Mouse (Mus musculus): ENCODE results near the gene Mtif3. TPM values are rescaled to one million over a fixed set of nuclear protein-coding genes. Genes with fewer than 3 reads are reported as not detected.

Gene Mtif3
- total and polyA plus RNA-seq, 3 experiments: 22.7 to 38.2 TPM; not detected in 1

GRCm38 (mm10) chr5:146963118-146963936, at the start of gene Mtif3 (continued):
- no peak for TF ChIP-seq UBTF (IDR thresholded peaks at IDR 0.05; ENCODE audit: borderline replicate concordance, insufficient read depth, low read depth, low read length)
- no peak for TF ChIP-seq RAD21 (IDR thresholded peaks at IDR 0.05; ENCODE audit: low read depth, low read length)
- TF ChIP-seq GABPA (IDR thresholded peaks at IDR 0.05; ENCODE audit: low read depth, low read length): no peak
- peak; percentile 97 for TF ChIP-seq ELF1 (IDR thresholded peaks at IDR 0.05; ENCODE audit: low read depth, low read length)
- no peak for TF ChIP-seq POLR2AphosphoS5 (IDR thresholded peaks at IDR 0.05; ENCODE audit: borderline replicate concordance, low read depth, low read length)

- H3K79me2 ChIP-seq (ENCODE audit: control insufficient read depth, insufficient read depth, low read length, poor library complexity): no peaks in the 10 kb centered on the region
- no peaks in the 10 kb centered on the region; a peak in 1 of 4 replicates for H3K27me3 ChIP-seq (ENCODE audit: control insufficient read depth in 1 of 2, insufficient read depth in 2 of 2, low read length in 2 of 2)
- no peaks in the 10 kb centered on the region for H3K36me3 ChIP-seq (ENCODE audit: control insufficient read depth in 1 of 2, insufficient read depth in 2 of 2, low read length in 2 of 2)
- no peak overlapping the region for H3K4me3 ChIP-seq (ENCODE audit: control insufficient read depth in 1 of 2, insufficient read depth in 1 of 2, low read depth in 2 of 2, low read length in 2 of 2)
- H3K9me3 ChIP-seq (replicated peaks; ENCODE audit: insufficient read depth, low read length): no peaks in the 10 kb centered on the region
- TF ChIP-seq ZC3H11A (IDR thresholded peaks at IDR 0.05; ENCODE audit: low read depth, low read length) (no peak), TBP (IDR thresholded peaks at IDR 0.05; ENCODE audit: low read depth, low read length) (no peak), UBTF (IDR thresholded peaks at IDR 0.05; ENCODE audit: borderline replicate concordance, insufficient read depth, low read depth, low read length) (no peak), POLR2AphosphoS5 (IDR thresholded peaks at IDR 0.05; ENCODE audit: borderline replicate concordance, low read depth, low read length) (no peak), NELFE (IDR thresholded peaks at IDR 0.05; ENCODE audit: low read depth, low read length) (no peak), HCFC1 (IDR thresholded peaks at IDR 0.05; ENCODE audit: low read depth, low read length) (no peak), SIN3A (IDR thresholded peaks at IDR 0.05; ENCODE audit: low read length) (no peak), USF2 (IDR thresholded peaks at IDR 0.05; ENCODE audit: borderline replicate concordance in 1 of 2, insufficient read depth in 1 of 2, low read depth in 1 of 2, low read length in 2 of 2) (no peak), SMC3 (IDR thresholded peaks at IDR 0.05; ENCODE audit: low read depth, low read length) (no peak)
- H3K4me1 ChIP-seq (ENCODE audit: control insufficient read depth in 1 of 2, insufficient read depth in 2 of 2, low read length in 2 of 2): no peaks in the 10 kb centered on the region
- no peak for DNase-seq (ENCODE audit: low read depth, low spot score)
- H3K27ac ChIP-seq (ENCODE audit: control insufficient read depth, low read depth, low read length): no peak overlapping the region
- H3K9ac ChIP-seq (ENCODE audit: control insufficient read depth, low read depth, low read length, poor library complexity, severe bottlenecking): no peak overlapping the region
Measured at GRCm38 (mm10) chr5:147011333-147011732, 47.7 kb upstream of the Mtif3 start.

- Histone ChIP-seq H3K36me3 (ENCODE audit: control insufficient read depth in 1 of 2, insufficient read depth in 2 of 2, low read length in 2 of 2) (no peaks in the 10 kb centered on the region), H3K4me1 (ENCODE audit: control insufficient read depth in 1 of 2, insufficient read depth in 2 of 2, low read length in 2 of 2) (no peaks in the 10 kb centered on the region), H3K9ac (ENCODE audit: control insufficient read depth, low read depth, low read length, poor library complexity, severe bottlenecking) (no peak overlapping the region), H3K27me3 (ENCODE audit: control insufficient read depth in 1 of 2, insufficient read depth in 2 of 2, low read length in 2 of 2) (no peaks in the 10 kb centered on the region), H3K79me2 (ENCODE audit: control insufficient read depth, insufficient read depth, low read length, poor library complexity) (no peaks in the 10 kb centered on the region), H3K4me3 (ENCODE audit: control insufficient read depth in 1 of 2, insufficient read depth in 1 of 2, low read depth in 2 of 2, low read length in 2 of 2) (no peak overlapping the region), H3K27ac (ENCODE audit: control insufficient read depth, low read depth, low read length) (no peak overlapping the region), H3K9me3 (replicated peaks; ENCODE audit: insufficient read depth, low read length) (no peaks in the 10 kb centered on the region)
- peak; percentile 42 for DNase-seq (ENCODE audit: low read depth, low spot score)
- no peak for TF ChIP-seq MEF2A (IDR thresholded peaks at IDR 0.05; ENCODE audit: extremely low read depth, insufficient replicate concordance, low read depth, low read length, poor library complexity, severe bottlenecking)
- TF ChIP-seq UBTF (IDR thresholded peaks at IDR 0.05; ENCODE audit: borderline replicate concordance, insufficient read depth, low read depth, low read length): no peak
- TF ChIP-seq CTCF (IDR thresholded peaks at IDR 0.05 in 2 of 3, conservative IDR thresholded peaks at IDR 0.05 in 1 of 3; ENCODE audit: control insufficient read depth in 1 of 3, insufficient read depth in 1 of 3, low read depth in 2 of 3, low read length in 3 of 3, poor library complexity in 1 of 3, severe bottlenecking in 1 of 3): peak; percentile 38 to 56 (median 48)
- TF ChIP-seq RAD21 (IDR thresholded peaks at IDR 0.05; ENCODE audit: low read depth, low read length): peak; percentile 39
- TF ChIP-seq ZC3H11A (IDR thresholded peaks at IDR 0.05; ENCODE audit: low read depth, low read length): peak; percentile 20; the same call in 1 of the 2 replicates
- peak; percentile 13; the same call in 1 of the 2 replicates for TF ChIP-seq ZNF384 (IDR thresholded peaks at IDR 0.05; ENCODE audit: low read depth, low read length)
- TF ChIP-seq SMC3 (IDR thresholded peaks at IDR 0.05; ENCODE audit: low read depth, low read length): peak; percentile 43
Measured at GRCm38 (mm10) chr5:147003303-147003702, 39.7 kb upstream of the Mtif3 start.

Measured in MEL (cell line).